Mouse (Mus musculus) bone marrow, adult 2 months (tissue): Measurements from ENCODE around the gene Jazf1.

Experiments used
- CTCF ChIP-seq: fragments of 200-500 bp; IDR thresholded peaks from 2 replicates; pipeline ENCODE4 v1.5.1; 2011; ENCODE audit warnings: low read length, control low read depth; ENCODE audit not compliant: control insufficient read depth, insufficient read depth
- POLR2A ChIP-seq: fragments of 200-500 bp; IDR thresholded peaks from 2 replicates; pipeline ENCODE4 v1.6.1; 2011; ENCODE audit warnings: low read depth, mild to moderate bottlenecking, control low read depth, low read length, borderline replicate concordance; ENCODE audit not compliant: control insufficient read depth

- no peak for TF ChIP-seq CTCF
- no peak for TF ChIP-seq POLR2A
These were observed 277.6 kb downstream of the Jazf1 start for GRCm38 (mm10) chr6:52790781-52791180.
